Mouse (Mus musculus) lung, postnatal 4 days (tissue): ENCODE results near the gene Olfr889.
"Not testable (repeated sequence)": the region's sequence is repeated elsewhere in the genome, so short reads cannot be mapped to it uniquely, and the experiment has no call there.

ENCODE experiments used
- DNase-seq, 2 experiments: peaks; one replicate each; pipeline ENCODE4 v3.0.0; 2021

Gene Olfr889

DNA sequence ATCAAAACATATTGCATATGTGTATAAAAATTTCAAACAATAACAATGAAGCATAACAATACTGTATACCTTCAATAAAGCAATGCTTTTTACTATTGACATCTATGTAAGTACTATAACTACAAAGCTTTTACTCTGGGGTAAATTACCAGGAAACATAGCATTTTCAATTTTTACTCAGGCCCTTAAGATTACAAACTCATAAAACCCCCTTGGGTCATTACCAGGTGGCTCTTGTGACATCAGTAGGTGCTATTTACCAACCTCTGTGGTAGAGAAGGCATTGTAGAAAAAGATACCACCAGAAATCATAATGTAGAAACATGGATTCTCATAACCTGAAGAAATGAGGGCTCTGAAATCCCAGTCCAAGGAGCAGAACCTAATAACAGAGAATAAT is at the start of gene Olfr889:
Gene Olfr889, plus strand, starts transcription at position 301 of the 400 bp plus-strand sequence.
- DNase-seq = no peak

DNA sequence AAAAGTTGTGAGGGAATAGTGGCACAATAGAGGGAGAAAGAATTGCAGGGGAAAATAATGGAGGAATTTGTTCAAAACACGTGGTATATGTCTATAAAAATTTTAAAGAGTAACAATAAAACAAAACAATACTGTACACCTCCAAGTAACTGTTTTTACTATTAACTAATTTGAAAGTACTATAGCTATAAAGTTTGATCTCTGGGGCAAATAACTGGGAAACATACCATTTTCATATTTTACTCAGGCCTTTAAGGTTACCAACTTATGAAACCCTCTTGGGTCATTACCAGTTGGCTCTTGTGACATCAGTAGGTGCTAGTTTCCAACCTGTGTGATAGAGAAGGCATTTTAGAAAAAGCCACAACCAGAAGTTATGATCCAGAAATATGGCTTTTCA is 31.2 kb upstream of the Olfr889 start, which contains the start of gene Olfr887:
Gene Olfr887, plus strand, starts transcription at position 301 of the 400 bp plus-strand sequence.
- no peak for DNase-seq

GRCm38 (mm10) chr9:38107828-38108227 is 7.2 kb upstream of the Olfr889 start, which contains the start of gene Olfr888:
Gene Olfr888 (plus strand): TSS chr9:38108128.
- no peak for DNase-seq

DNA sequence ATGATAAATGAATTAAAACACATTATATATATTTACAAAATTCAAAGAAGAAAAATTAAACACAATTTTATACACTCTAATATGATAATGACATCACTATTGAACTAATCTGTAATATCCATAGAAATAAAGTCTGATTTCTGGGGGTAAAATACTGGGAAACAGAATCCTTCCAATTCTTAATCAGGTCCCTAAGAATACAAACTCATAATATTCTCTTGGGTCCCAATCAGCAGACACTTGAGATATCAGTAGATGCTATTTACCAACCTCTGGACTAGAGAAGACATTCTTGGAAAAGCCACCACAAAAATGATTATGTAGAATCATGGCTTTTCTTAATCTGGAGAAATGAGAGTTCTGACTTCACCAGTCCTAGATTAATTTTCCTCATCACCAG is 27.2 kb downstream of the Olfr889 start, which contains the start of gene Olfr890:
Gene Olfr890, plus strand, starts transcription at position 301 of the 400 bp plus-strand sequence.
- DNase-seq = no peak

DNA sequence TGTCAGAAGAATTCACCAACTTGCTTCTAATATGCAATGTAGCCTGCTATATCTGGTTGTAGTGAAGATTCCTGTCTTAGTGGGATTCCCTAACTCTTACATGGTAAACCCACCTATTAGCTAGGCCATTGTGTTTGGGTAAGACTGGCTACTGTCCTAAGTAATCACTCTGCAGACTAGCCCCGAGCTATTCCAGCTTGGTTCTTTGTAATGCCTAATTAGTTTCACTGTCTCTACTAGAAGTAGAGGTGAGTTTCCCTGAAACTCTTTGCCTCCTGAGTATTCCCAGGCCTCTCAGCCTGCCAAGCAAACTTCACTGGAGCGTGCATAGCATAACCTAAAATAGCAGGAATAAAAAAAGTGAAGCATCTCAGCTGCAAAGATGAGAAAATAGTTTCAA is 53.3 kb downstream of the Olfr889 start:
- not testable (repeated sequence) for DNase-seq
